Mouse (Mus musculus) hindbrain, embryonic 15.5 days (tissue): ENCODE results near the gene Sds. TPM values are rescaled to one million over a fixed set of nuclear protein-coding genes. Genes with fewer than 3 reads are reported as not detected.

Source experiments
- ATAC-seq: fragments of 200-750 bp; cut with Nextera tagmentation; 2 replicates; pipeline ENCODE4 v1.8.0; 2017; ENCODE audit warnings: low read depth, moderate number of reproducible peaks, moderate TSS enrichment; ENCODE audit not compliant: low FRiP score
- H3K27ac ChIP-seq: fragments of 300-500 bp; sonication (generic); replicated peaks from 2 replicates; pipeline ENCODE4 v1.5.1; 2015; ENCODE audit warnings: mild to moderate bottlenecking, inconsistent platforms
- H3K27me3 ChIP-seq: fragments of 300-500 bp; sonication (generic); 2 replicates; pipeline ENCODE4 v1.6.1; 2015; ENCODE audit warnings: control low read depth, inconsistent platforms
- H3K36me3 ChIP-seq: fragments of 300-500 bp; sonication (generic); 2 replicates; pipeline ENCODE4 v1.6.1; 2015; ENCODE audit warnings: control low read depth, inconsistent platforms
- H3K4me1 ChIP-seq: fragments of 300-500 bp; sonication (generic); replicated peaks from 2 replicates; pipeline ENCODE4 v1.6.1; 2015; ENCODE audit warnings: control low read depth, inconsistent platforms
- H3K4me2 ChIP-seq: fragments of 300-500 bp; sonication (generic); 2 replicates; pipeline ENCODE4 v1.6.1; 2015; ENCODE audit warnings: moderate library complexity, mild to moderate bottlenecking, inconsistent platforms
- H3K4me3 ChIP-seq: fragments of 300-500 bp; sonication (generic); 2 replicates; pipeline ENCODE4 v1.5.1; 2015; ENCODE audit warnings: mild to moderate bottlenecking, inconsistent platforms
- H3K9ac ChIP-seq: fragments of 300-500 bp; sonication (generic); 2 replicates; pipeline ENCODE4 v1.6.1; 2015; ENCODE audit warnings: inconsistent platforms
- H3K9me3 ChIP-seq: fragments of 300-500 bp; sonication (generic); 2 replicates; pipeline ENCODE4 v1.6.1; 2016; ENCODE audit warnings: control low read depth, inconsistent platforms
- WGBS: fragments of 180-500 bp; shearing (Covaris S2); methylation state at CpG from one replicate; pipeline ENCODE4 v1.1.7; 2015; 5-methylcytosine and 5-hydroxymethylcytosine counted together
- polyA plus RNA-seq: library from polyadenylated mRNA; unstranded; fragments of >200 nt; fragmentation: Nextera tagmentation; extraction: Ambion mirVana; gene quantifications from 2 replicates; pipeline ENCODE4 v1.2.1, GENCODE M21; 2015

Sds gene
- polyA plus RNA-seq, 1 experiment from 2014 or later, result not detected

- Histone ChIP-seq H3K4me3 (peak overlapping the region; percentile 48), H3K9ac (peak overlapping the region; percentile 60), H3K27ac (peak overlapping the region; percentile 85), H3K4me1 (peaks cover 35% of the 10 kb centered on the region), H3K4me2 (peak overlapping the region; percentile 69), H3K27me3 (peaks cover 51% of the 10 kb centered on the region), H3K9me3 (no peaks in the 10 kb centered on the region), H3K36me3 (no peaks in the 10 kb centered on the region)
- WGBS, result under 1% methylated on average over 43 of the region's 44 CpGs
- no peak for ATAC-seq
Observed at GRCm38 (mm10) chr5:120435006-120435681, 41.2 kb upstream of the Sds start.

GRCm38 (mm10) chr5:120435731-120436501 is 40.4 kb upstream of the Sds start:
- H3K4me3 ChIP-seq, result peak overlapping the region; percentile 48
- peaks cover 53% of the 10 kb centered on the region for H3K27me3 ChIP-seq
- ATAC-seq, result no peak
- H3K27ac ChIP-seq, result peak overlapping the region; percentile 85
- WGBS, result under 1% methylated on average over 47 of the region's 47 CpGs
- H3K36me3 ChIP-seq, result no peaks in the 10 kb centered on the region
- H3K4me1 ChIP-seq, result peaks cover 38% of the 10 kb centered on the region
- peak overlapping the region; percentile 60 for H3K9ac ChIP-seq
- peak overlapping the region; percentile 69 for H3K4me2 ChIP-seq
- H3K9me3 ChIP-seq, result no peaks in the 10 kb centered on the region

DNA sequence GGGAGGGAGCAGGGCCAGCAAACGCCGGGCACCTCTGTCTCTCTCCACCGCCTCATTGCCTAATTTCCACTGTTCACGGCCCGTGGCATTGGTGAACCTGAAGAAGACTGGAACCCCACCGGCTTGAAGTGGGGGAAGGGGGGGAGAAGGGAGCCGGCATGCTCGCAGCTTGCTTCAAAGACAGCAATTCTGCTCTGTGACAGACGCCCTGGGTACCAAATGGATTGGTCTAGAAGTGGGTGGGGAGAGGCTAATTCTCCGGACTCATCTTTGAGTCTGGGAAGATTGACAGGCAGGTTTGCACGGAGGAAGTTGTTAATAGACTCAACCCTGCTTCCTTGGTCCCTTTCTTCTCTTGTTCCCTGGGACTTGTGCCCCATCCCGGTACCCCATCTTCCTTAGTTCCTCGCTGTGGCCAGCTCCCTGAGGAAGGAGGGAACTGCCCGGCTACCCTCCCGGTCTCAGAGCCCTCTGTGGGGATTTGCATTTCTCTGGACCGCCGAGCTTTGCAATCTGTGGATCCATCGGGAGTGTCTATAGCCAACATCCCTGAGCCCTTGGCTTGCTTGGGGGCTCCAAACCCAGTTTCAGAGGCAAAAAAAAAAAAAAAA is 39.3 kb upstream of the Sds start:
- under 1% methylated on average over 18 of the region's 18 CpGs for WGBS
- ATAC-seq, result no peak
- peaks cover 48% of the 10 kb centered on the region for H3K27me3 ChIP-seq

DNA sequence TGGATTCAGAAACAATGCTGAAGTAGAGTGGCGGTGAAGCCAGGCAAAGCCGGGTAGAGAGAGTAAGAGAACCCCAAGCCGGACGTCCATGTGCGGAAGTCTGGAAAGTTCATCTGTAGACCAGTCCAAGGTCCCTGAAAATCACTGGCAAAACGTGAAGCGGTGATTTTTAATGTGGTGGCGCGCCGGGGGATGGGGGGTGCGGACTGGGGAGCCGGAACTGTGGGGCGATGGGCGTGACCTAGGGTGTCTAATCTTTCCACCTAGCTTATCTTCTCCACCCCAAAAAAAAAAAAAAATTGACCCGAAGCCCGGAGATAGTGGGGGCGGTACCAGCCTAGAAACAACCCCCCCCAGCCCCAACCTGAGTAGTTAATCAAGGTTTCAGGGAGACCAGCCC is 38.8 kb upstream of the Sds start:
- Histone ChIP-seq H3K27me3 (peaks cover 45% of the 10 kb centered on the region), H3K4me1 (peaks cover 38% of the 10 kb centered on the region), H3K4me2 (peak overlapping the region; percentile 69), H3K36me3 (no peaks in the 10 kb centered on the region), H3K9me3 (no peaks in the 10 kb centered on the region), H3K27ac (peak overlapping the region; percentile 85), H3K4me3 (peak overlapping the region; percentile 48), H3K9ac (peak overlapping the region; percentile 60)
- ATAC-seq, result no peak
- 3% methylated on average over 17 of the region's 17 CpGs for WGBS

More for the DNA sequence above, 39.3 kb upstream of the Sds start:
- Histone ChIP-seq H3K4me2 (peak overlapping the region; percentile 69), H3K4me3 (peak overlapping the region; percentile 48), H3K4me1 (peaks cover 38% of the 10 kb centered on the region), H3K9me3 (no peaks in the 10 kb centered on the region), H3K27ac (peak overlapping the region; percentile 85), H3K9ac (peak overlapping the region; percentile 60), H3K36me3 (no peaks in the 10 kb centered on the region)

GRCm38 (mm10) chr5:120437986-120438385 is 38.3 kb upstream of the Sds start:
- ATAC-seq, result no peak
- H3K4me1 ChIP-seq, result peaks cover 38% of the 10 kb centered on the region
- peaks cover 44% of the 10 kb centered on the region for H3K27me3 ChIP-seq

DNA sequence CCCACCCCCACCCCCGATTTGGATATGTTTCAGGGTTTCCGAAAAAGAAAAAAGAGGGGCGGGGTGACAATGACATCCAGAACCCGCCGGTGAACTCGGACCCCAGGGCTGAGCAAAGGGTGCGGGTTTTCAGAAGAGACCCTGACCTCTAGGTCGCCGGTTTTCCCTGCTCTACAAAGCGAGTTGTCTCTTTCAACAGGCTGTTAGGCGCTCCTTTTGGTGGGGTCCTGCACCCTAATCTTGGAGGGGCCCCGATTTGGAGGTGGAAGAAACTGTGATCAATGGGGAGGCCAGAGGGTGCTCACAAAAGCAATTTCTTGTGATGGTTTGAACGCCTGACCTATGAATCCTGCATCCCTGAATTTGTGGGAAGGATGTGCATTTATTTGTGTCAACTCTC is 37.9 kb upstream of the Sds start:
- WGBS, result 1% methylated on average over 13 of the region's 13 CpGs
- Histone ChIP-seq H3K4me1 (peaks cover 38% of the 10 kb centered on the region), H3K9ac (peak overlapping the region; percentile 60), H3K27me3 (peaks cover 40% of the 10 kb centered on the region), H3K27ac (peak overlapping the region; percentile 85), H3K36me3 (no peaks in the 10 kb centered on the region), H3K4me2 (peak overlapping the region; percentile 69), H3K4me3 (peak overlapping the region; percentile 48), H3K9me3 (no peaks in the 10 kb centered on the region)
- no peak for ATAC-seq

More at GRCm38 (mm10) chr5:120437986-120438385, 38.3 kb upstream of the Sds start:
- no peaks in the 10 kb centered on the region for H3K9me3 ChIP-seq
- peak overlapping the region; percentile 60 for H3K9ac ChIP-seq
- H3K36me3 ChIP-seq, result no peaks in the 10 kb centered on the region
- 1% methylated on average over 33 of the region's 33 CpGs for WGBS
- H3K4me3 ChIP-seq, result peak overlapping the region; percentile 48
- peak overlapping the region; percentile 69 for H3K4me2 ChIP-seq
- peak overlapping the region; percentile 85 for H3K27ac ChIP-seq

GRCm38 (mm10) chr5:120438991-120439710 is 37.2 kb upstream of the Sds start:
- WGBS, result 1% methylated on average over 27 of the region's 27 CpGs

DNA sequence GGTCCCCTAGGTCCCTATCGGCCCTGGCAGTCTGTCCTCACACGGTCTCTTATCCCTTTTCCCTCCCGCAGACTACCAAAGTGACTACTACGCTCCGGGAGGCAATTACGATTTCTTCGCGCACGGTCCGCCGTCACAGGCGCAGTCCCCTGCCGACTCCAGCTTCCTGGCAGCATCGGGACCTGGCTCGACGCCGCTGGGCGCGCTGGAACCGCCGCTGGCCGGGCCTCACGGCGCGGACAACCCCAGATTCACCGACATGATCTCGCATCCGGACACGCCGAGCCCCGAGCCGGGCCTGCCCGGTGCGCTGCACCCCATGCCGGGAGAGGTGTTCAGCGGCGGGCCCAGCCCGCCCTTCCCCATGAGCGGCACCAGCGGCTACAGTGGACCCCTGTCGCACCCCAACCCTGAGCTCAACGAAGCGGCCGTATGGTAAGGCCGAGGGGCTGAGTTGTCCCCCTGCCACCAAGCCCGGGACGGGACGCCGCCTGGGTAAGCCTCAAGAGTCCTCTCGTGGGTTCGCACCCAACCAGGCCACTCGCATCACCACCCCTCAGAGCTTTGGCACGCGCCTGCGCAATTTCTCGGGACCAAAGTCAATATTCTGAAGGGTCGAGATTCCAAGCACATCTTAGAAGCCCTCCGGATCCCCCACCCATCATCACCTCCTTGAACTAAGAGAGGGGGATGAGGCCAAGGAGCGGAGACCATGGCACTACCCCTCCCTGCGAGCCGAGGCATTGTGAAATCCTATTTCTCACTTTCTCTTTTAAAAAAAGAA is 36.2 kb upstream of the Sds start:
- Histone ChIP-seq H3K4me3 (peak overlapping the region; percentile 48), H3K27ac (peak overlapping the region; percentile 85), H3K36me3 (no peaks in the 10 kb centered on the region), H3K27me3 (peaks cover 30% of the 10 kb centered on the region), H3K4me2 (peak overlapping the region; percentile 69), H3K4me1 (peaks cover 38% of the 10 kb centered on the region), H3K9ac (peak overlapping the region; percentile 60), H3K9me3 (no peaks in the 10 kb centered on the region)
- no peak for ATAC-seq
- 1% methylated on average over 61 of the region's 61 CpGs for WGBS

More at GRCm38 (mm10) chr5:120438991-120439710, 37.2 kb upstream of the Sds start:
- no peaks in the 10 kb centered on the region for H3K9me3 ChIP-seq
- H3K4me1 ChIP-seq, result peaks cover 38% of the 10 kb centered on the region
- ATAC-seq, result no peak
- no peaks in the 10 kb centered on the region for H3K36me3 ChIP-seq
- H3K4me2 ChIP-seq, result peak overlapping the region; percentile 69
- H3K27me3 ChIP-seq, result peaks cover 34% of the 10 kb centered on the region
- H3K27ac ChIP-seq, result peak overlapping the region; percentile 85
- H3K4me3 ChIP-seq, result peak overlapping the region; percentile 48
- H3K9ac ChIP-seq, result peak overlapping the region; percentile 60

GRCm38 (mm10) chr5:120440733-120441132 is 35.6 kb upstream of the Sds start:
- Histone ChIP-seq H3K36me3 (no peaks in the 10 kb centered on the region), H3K27me3 (peaks cover 28% of the 10 kb centered on the region), H3K9ac (no peak overlapping the region), H3K4me2 (peak overlapping the region; percentile 69), H3K9me3 (no peaks in the 10 kb centered on the region), H3K4me3 (peak overlapping the region; percentile 48), H3K4me1 (peaks cover 34% of the 10 kb centered on the region), H3K27ac (peak overlapping the region; percentile 85; the same call in 1 of the 2 replicates)
- WGBS, result 7% methylated on average over 14 of the region's 14 CpGs
- ATAC-seq, result peak; percentile 45; the same call in 1 of the 2 replicates

DNA sequence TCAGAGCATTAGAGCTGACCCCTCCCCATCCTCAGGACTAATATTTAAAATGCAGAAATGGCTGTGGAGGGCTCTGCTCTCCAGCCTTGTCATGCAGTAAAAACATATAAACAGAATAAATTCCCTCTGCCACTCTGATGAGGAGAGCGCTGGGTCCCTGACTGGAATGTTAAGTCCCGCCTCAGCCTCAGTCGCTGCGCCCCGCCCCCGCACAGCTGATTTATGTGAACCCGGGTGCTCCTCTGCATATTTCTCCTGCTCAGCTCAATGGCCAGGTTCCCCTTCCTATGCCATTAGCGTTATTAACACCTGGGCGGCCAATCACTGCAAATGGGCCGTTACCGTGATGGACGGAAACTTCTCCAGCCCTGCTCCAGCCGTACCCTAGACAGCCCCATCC is 29.0 kb upstream of the Sds start:
- WGBS, result 38% methylated on average over 13 of the region's 13 CpGs
- Histone ChIP-seq H3K9me3 (no peaks in the 10 kb centered on the region), H3K4me3 (no peak overlapping the region), H3K27ac (no peak overlapping the region), H3K9ac (no peak overlapping the region), H3K4me1 (0 out of 2 replicates have a peak, but pooled peaks cover 3% of the 10 kb centered on the region), H3K27me3 (no peaks in the 10 kb centered on the region), H3K36me3 (no peaks in the 10 kb centered on the region), H3K4me2 (no peak overlapping the region)
- ATAC-seq, result no peak
